Mouse (Mus musculus) layer of hippocampus, adult 8-10 months (tissue): ENCODE data around the gene Gm13276. TPM values are rescaled to one million over a fixed set of nuclear protein-coding genes. Genes with fewer than 3 reads are reported as not detected.
"Not testable (repeated sequence)": the region's sequence is repeated elsewhere in the genome, so short reads cannot be mapped to it uniquely, and the experiment has no call there.

Source experiments
- DNase-seq, 2 experiments: peaks; one replicate each; pipeline ENCODE4 v3.0.0; 2022; ENCODE audit warnings: low spot score in 2 of 2
- total RNA-seq, 4 experiments: library from RNA; stranded (reverse); gene quantifications; 2 replicates each; pipeline ENCODE4 v1.2.4; 2022

The Gm13276 gene
- total RNA-seq, 4 experiments from 2014 or later, result not detected

DNA sequence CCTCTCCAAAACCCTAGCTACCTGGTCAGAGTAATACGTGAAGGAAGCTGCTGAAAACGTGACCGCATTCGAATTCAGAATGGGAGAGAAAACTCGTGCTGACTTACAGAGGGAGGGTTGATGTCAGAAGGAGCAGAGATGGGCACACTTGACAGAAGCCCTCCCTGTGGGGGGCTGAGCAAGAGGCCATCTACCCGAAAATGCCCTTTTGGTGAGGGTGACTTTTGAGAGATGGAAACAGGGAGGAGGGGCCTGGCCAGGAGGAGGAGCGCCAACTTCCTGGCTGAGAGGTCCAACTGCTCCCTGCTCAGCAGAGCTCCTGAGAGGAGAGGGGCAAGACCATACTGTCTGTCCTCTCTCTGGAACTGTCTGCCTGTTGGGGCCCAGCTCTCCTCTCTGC, 3.7 kb upstream of the Gm13276 start, which contains the start of gene Ifnz:
TSS of gene Ifnz (plus strand) at position 301 of the 400 bp plus-strand sequence.
- DNase-seq, result not testable (repeated sequence)

DNA sequence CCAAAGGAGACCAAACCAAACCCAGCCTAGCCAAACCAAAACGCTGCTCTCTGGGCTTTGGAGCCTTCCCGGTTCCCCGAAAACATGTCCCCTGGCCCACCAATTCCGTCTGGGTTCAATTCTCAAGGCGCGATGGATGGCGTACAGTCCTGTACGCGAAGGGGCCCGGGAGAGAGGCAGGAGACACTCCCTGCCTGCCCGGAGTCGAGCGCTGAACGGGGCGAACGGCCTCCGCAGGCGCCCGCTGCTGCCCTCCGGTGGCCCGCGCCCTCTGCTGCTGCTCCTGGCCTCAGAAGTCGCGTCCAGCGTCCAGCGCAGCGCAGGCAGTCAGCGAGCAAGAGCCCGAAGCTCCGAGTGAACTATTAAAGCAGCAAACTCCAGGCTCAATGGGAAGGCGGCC, 3.2 kb upstream of the Gm13276 start:
- not testable (repeated sequence) for DNase-seq

DNA sequence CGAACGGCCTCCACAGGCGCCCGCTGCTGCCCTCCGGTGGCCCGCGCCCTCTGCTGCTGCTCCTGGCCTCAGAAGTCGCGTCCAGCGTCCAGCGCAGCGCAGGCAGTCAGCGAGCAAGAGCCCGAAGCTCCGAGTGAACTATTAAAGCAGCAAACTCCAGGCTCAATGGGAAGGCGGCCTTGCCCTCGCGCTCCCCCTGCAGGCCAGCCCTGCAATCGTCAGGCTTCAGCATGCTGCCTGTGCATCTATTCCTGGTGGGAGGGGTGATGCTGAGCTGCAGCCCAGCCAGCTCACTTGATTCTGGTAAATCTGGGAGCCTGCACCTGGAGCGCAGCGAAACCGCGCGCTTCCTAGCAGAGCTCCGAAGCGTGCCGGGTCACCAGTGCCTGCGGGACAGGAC, 2.9 kb downstream of the Gm13276 start, which contains the start of gene Gm13277:
TSS of gene Gm13277 (plus strand) at position 231 of the 400 bp plus-strand sequence.
- peak; percentile 25 to 55 for DNase-seq

DNA sequence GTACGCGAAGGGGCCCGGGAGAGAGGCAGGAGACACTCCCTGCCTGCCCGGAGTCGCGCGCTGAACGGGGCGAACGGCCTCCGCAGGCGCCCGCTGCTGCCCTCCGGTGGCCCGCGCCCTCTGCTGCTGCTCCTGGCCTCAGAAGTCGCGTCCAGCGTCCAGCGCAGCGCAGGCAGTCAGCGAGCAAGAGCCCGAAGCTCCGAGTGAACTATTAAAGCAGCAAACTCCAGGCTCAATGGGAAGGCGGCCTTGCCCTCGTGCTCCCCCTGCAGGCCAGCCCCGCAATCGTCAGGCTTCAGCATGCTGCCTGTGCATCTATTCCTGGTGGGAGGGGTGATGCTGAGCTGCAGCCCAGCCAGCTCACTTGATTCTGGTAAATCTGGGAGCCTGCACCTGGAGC, 5.7 kb downstream of the Gm13276 start, which contains the start of gene Gm13278:
TSS of gene Gm13278 (plus strand) at position 301 of the 400 bp plus-strand sequence.
- not testable (repeated sequence) for DNase-seq

DNA sequence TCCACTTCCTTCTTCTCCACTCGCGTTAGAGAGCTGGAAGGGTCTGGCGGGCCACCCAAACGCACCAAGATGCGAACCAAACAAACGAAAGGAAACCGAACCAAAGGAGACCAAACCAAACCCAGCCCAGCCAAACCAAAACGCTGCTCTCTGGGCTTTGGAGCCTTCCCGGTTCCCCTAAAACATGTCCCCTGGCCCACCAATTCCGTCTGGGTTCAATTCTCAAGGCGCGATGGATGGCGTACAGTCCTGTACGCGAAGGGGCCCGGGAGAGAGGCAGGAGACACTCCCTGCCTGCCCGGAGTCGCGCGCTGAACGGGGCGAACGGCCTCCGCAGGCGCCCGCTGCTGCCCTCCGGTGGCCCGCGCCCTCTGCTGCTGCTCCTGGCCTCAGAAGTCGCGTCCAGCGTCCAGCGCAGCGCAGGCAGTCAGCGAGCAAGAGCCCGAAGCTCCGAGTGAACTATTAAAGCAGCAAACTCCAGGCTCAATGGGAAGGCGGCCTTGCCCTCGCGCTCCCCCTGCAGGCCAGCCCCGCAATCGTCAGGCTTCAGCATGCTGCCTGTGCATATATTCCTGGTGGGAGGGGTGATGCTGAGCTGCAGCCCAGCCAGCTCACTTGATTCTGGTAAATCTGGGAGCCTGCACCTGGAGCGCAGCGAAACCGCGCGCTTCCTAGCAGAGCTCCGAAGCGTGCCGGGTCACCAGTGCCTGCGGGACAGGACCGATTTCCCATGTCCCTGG, 8.6 kb downstream of the Gm13276 start, which contains the start of gene Gm13275:
TSS of gene Gm13275 (plus strand) at position 552 of the 740 bp plus-strand sequence.
- DNase-seq, result peak; percentile 62 to 66

DNA sequence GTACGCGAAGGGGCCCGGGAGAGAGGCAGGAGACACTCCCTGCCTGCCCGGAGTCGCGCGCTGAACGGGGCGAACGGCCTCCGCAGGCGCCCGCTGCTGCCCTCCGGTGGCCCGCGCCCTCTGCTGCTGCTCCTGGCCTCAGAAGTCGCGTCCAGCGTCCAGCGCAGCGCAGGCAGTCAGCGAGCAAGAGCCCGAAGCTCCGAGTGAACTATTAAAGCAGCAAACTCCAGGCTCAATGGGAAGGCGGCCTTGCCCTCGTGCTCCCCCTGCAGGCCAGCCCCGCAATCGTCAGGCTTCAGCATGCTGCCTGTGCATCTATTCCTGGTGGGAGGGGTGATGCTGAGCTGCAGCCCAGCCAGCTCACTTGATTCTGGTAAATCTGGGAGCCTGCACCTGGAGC, 11.6 kb downstream of the Gm13276 start, which contains the start of gene Gm13279:
TSS of gene Gm13279 (plus strand) at position 301 of the 400 bp plus-strand sequence.
- DNase-seq, result not testable (repeated sequence)

DNA sequence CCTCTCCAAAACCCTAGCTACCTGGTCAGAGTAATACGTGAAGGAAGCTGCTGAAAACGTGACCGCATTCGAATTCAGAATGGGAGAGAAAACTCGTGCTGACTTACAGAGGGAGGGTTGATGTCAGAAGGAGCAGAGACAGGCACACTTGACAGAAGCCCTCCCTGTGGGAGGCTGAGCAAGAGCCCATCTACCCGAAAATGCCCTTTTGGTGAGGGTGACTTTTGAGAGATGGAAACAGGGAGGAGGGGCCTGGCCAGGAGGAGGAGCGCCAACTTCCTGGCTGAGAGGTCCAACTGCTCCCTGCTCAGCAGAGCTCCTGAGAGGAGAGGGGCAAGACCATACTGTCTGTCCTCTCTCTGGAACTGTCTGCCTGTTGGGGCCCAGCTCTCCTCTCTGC, 13.9 kb downstream of the Gm13276 start, which contains the start of gene Gm13285:
TSS of gene Gm13285 (plus strand) at position 301 of the 400 bp plus-strand sequence.
- not testable (repeated sequence) for DNase-seq

DNA sequence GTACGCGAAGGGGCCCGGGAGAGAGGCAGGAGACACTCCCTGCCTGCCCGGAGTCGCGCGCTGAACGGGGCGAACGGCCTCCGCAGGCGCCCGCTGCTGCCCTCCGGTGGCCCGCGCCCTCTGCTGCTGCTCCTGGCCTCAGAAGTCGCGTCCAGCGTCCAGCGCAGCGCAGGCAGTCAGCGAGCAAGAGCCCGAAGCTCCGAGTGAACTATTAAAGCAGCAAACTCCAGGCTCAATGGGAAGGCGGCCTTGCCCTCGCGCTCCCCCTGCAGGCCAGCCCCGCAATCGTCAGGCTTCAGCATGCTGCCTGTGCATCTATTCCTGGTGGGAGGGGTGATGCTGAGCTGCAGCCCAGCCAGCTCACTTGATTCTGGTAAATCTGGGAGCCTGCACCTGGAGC, 17.4 kb downstream of the Gm13276 start, which contains the start of gene Gm13287:
TSS of gene Gm13287 (plus strand) at position 301 of the 400 bp plus-strand sequence.
- DNase-seq, result not testable (repeated sequence)

DNA sequence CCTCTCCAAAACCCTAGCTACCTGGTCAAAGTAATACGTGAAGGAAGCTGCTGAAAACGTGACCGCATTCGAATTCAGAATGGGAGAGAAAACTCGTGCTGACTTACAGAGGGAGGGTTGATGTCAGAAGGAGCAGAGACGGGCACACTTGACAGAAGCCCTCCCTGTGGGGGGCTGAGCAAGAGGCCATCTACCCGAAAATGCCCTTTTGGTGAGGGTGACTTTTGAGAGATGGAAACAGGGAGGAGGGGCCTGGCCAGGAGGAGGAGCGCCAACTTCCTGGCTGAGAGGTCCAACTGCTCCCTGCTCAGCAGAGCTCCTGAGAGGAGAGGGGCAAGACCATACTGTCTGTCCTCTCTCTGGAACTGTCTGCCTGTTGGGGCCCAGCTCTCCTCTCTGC, 19.7 kb downstream of the Gm13276 start, which contains the start of gene Gm13288:
TSS of gene Gm13288 (plus strand) at position 301 of the 400 bp plus-strand sequence.
- DNase-seq, result not testable (repeated sequence)

DNA sequence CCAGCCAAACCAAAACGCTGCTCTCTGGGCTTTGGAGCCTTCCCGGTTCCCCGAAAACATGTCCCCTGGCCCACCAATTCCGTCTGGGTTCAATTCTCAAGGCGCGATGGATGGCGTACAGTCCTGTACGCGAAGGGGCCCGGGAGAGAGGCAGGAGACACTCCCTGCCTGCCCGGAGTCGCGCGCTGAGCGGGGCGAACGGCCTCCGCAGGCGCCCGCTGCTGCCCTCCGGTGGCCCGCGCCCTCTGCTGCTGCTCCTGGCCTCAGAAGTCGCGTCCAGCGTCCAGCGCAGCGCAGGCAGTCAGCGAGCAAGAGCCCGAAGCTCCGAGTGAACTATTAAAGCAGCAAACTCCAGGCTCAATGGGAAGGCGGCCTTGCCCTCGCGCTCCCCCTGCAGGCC, 20.3 kb downstream of the Gm13276 start:
- DNase-seq, result not testable (repeated sequence)

DNA sequence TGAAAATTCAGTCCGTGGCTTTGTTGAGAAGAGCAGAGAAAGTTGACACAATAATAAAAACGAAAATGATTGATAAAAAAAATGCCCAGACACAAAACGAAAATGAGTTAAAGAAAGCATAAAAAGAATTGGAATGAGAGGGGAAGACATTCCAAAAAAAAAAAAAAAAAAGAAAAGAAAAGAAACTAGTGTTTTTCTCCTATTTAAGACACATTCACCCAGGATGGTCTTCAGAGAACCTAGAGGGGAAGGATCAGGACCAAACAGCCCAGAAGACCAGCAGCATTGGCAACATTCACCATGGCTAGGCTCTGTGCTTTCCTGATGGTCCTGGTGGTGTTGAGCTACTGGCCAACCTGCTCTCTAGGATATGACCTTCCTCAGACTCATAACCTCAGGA, 30.4 kb downstream of the Gm13276 start, which contains the start of gene Ifna7:
TSS of gene Ifna7 (plus strand) at position 301 of the 400 bp plus-strand sequence.
- no peak for DNase-seq

DNA sequence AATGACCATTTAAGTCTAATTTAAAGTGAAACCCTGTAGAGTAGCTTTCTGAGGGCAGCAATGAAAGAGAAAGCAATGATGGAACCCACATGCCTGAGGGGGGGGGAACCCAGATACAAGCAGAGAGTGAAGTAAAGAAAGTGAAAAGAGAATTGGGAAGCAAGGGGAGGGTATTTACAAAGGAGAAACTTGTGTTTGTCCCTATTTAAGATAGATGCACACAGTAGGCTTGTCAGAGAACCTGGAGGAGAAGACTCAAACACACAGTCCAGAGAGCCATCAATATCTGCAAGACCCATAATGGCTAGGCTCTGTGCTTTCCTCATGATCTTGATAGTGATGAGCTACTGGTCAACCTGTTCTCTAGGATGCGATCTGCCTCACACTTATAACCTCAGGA, 34.1 kb downstream of the Gm13276 start, which contains the start of gene Ifna11:
TSS of gene Ifna11 (plus strand) at position 301 of the 400 bp plus-strand sequence.
- DNase-seq, result no peak

DNA sequence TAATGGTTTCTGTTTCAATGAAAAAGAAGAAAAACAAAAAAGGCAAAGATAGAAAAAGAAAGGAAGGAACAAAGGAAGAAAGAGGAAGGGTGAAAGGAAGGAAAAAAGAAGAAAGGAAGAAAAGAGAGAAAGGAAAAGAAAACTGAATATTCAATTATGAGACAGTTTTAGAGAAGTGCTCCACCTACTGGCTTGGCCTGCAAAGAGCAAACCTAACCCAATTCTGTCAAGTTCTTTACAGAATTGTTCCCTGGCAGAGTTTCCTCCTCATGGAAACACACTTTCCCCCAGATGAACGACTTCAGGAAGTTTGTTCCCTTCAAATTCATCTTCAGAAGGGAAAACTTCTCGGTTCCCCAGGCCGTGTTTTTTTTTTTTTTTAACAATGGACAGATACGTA, 37.5 kb downstream of the Gm13276 start:
- no peak for DNase-seq

DNA sequence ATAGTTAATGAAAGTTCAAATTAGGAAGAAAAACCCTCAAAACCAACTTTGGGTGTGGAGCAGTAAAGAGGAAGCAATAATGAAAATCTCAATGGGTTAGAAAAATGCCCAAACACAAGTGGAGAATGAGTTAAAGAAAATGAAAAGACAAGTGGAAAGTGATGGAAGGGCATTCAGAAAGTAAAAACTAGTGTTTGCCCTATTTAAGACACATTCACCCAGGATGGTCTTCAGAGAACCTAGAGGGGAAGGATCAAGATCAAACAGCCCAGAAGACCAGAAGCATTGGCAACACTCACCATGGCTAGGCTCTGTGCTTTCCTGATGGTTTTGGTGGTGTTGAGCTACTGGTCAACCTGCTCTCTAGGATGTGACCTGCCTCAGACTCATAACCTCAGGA, 41.6 kb downstream of the Gm13276 start, which contains the start of gene Ifna6:
TSS of gene Ifna6 (plus strand) at position 301 of the 400 bp plus-strand sequence.
- not testable (repeated sequence) for DNase-seq

DNA sequence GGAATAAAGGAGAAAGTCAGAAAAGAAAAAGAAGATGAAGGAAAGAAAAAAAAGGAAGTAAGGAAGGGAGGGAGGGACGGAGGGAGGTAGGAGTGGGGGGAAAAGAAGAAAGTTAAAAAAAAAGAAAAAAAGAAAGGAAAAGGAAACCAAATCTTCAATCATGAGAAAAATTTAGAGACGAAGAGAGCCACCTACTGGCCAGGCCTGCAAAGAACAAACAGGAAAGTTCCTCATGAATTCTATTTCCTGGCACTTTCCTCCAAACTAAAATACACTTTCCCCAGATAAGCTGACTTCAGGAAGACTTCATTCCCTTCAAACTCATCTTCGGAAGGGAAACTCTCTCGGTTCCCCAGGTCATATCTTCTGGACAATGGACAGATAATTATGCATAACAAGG, 45.0 kb downstream of the Gm13276 start:
- DNase-seq, result peak in 1 of 2 experiments; percentile 6

DNA sequence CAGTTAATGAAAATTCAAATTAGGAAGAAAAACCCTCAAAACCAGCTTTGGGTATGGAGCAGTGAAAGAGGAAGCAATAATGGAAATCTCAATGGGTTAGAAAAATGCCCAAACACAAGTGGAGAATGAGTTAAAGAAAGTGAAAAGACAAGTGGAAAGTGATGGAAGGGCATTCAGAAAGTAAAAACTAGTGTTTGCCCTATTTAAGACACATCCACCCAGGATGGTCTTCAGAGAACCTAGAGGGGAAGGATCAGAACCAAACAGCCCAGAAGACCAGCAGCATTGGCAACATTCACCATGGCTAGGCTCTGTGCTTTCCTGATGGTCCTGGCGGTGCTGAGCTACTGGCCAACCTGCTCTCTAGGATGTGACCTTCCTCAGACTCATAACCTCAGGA, 49.7 kb downstream of the Gm13276 start, which contains the start of gene Ifna5:
TSS of gene Ifna5 (plus strand) at position 301 of the 400 bp plus-strand sequence.
- DNase-seq, result not testable (repeated sequence)

Other genes with a start within 250 kb of the Gm13276 start
- gene Ifna15, start 227.5 kb upstream of the Gm13276 start, total RNA-seq, result not detected
- gene Ifna14, start 213.9 kb upstream of the Gm13276 start, total RNA-seq, result not detected
- not detected for gene Ifna9, start 193.3 kb upstream of the Gm13276 start, total RNA-seq
- not detected for gene Ifna12, start 182.3 kb upstream of the Gm13276 start, total RNA-seq
- not detected for gene C87499, start 151.3 kb upstream of the Gm13276 start, total RNA-seq
- not detected for gene Ifna13, start 141.2 kb upstream of the Gm13276 start, total RNA-seq
- gene Ifna16, start 108.8 kb upstream of the Gm13276 start, total RNA-seq, result not detected
- gene Ifna2, start 101.8 kb upstream of the Gm13276 start, total RNA-seq, result not detected
- gene Ifnab, start 94.3 kb upstream of the Gm13276 start, total RNA-seq, result not detected
- gene Gm26566, start 63.9 kb upstream of the Gm13276 start, total RNA-seq, result 1 to 10 TPM in 1 of 4 experiments, under 1 TPM in 3; 0.72 to 1.7 (median 0.82) TPM
- gene Klhl9, start 63.2 kb upstream of the Gm13276 start, total RNA-seq, result 100 to 1,000 TPM in 3 of 4 experiments, 10 to 100 TPM in 1; 96.8 to 117 (median 107) TPM
- not detected for gene Gm13271, start 30.8 kb upstream of the Gm13276 start, total RNA-seq
- not detected for gene Gm13283, start 25.6 kb upstream of the Gm13276 start, total RNA-seq
- gene Gm13290, start 11.9 kb upstream of the Gm13276 start, total RNA-seq, result not detected
- not detected for gene Gm13289, start 8.8 kb upstream of the Gm13276 start, total RNA-seq
- gene Gm13272, start 5.9 kb upstream of the Gm13276 start, total RNA-seq, result not detected
- gene Ifnz, start 3.6 kb upstream of the Gm13276 start, total RNA-seq, result not detected
- not detected for gene Gm13277, start 2.9 kb downstream of the Gm13276 start, total RNA-seq
- not detected for gene Gm13278, start 5.8 kb downstream of the Gm13276 start, total RNA-seq
- gene Gm13275, start 8.8 kb downstream of the Gm13276 start, total RNA-seq, result not detected
- gene Gm13279, start 11.7 kb downstream of the Gm13276 start, total RNA-seq, result not detected
- not detected for gene Gm13285, start 14.0 kb downstream of the Gm13276 start, total RNA-seq
- gene Gm13287, start 17.5 kb downstream of the Gm13276 start, total RNA-seq, result not detected
- gene Gm13288, start 19.8 kb downstream of the Gm13276 start, total RNA-seq, result not detected
- not detected for gene Ifna7, start 30.5 kb downstream of the Gm13276 start, total RNA-seq
- gene Ifna11, start 34.2 kb downstream of the Gm13276 start, total RNA-seq, result not detected
- not detected for gene Ifna6, start 41.7 kb downstream of the Gm13276 start, total RNA-seq
- gene Ifna5, start 49.8 kb downstream of the Gm13276 start, total RNA-seq, result not detected
- gene Ifna4, start 56.2 kb downstream of the Gm13276 start, total RNA-seq, result not detected
- not detected for gene Ifna1, start 64.4 kb downstream of the Gm13276 start, total RNA-seq
- gene Ifne, start 94.5 kb downstream of the Gm13276 start, total RNA-seq, result not detected